Mouse (Mus musculus) kidney, adult 8-10 months (tissue): ENCODE measurements around the gene Baiap2l1.

Source experiments
- DNase-seq, 2 experiments: peaks; one replicate each; pipeline ENCODE4 v3.0.0; 2022

Baiap2l1 gene

GRCm38 (mm10) chr5:144282470-144283260 is 75.2 kb downstream of the Baiap2l1 start:
- no peak for DNase-seq

GRCm38 (mm10) chr5:144279926-144280325 is 78.0 kb downstream of the Baiap2l1 start:
- DNase-seq = no peak

DNA sequence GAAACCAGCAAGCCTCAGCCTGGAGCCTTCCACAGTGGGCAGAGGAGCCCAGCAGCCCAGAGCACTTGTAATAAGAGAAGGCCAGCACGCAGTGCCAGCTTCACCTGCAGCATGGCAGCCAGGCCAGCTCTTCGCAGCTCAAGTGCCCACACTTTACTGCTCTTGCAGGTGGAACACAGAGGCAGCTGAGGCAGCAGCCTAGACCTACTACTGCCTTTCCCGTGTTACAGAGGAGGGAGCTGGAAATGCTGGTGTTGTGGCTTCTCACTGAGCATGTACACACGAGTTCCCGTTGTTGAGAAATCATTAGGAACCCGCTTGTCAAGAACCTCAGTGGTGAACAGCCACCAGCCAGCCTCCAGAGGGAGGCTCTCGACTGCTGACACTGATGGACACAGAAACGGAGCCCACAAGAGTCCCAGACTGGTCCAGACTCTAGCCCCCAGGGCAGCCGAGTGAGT is 78.8 kb downstream of the Baiap2l1 start:
- DNase-seq = no peak

GRCm38 (mm10) chr5:144278374-144278960 is 79.4 kb downstream of the Baiap2l1 start:
- DNase-seq = no peak

GRCm38 (mm10) chr5:144276898-144277630 is 80.8 kb downstream of the Baiap2l1 start:
- no peak for DNase-seq

DNA sequence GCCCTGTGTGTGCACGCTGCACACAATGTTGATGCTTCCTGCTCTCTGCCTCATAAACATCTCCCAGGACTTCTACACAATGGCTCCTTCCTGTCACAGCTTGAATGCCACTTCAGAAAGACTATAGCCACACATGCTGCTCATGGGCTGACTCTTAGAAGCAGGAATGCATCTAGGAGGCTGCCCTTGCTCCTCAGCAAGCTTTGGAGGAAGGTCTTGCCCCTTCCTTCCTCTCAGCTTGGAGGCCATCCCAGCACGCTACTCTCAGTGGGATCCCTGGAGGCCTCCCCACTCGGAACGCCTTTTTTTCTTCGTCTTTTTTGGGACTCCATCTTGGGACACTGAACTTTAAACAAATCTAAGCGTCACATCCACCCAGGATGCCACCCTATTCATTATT is 83.0 kb downstream of the Baiap2l1 start:
- no peak for DNase-seq

GRCm38 (mm10) chr5:144271772-144272171 is 86.1 kb downstream of the Baiap2l1 start:
- no peak for DNase-seq

DNA sequence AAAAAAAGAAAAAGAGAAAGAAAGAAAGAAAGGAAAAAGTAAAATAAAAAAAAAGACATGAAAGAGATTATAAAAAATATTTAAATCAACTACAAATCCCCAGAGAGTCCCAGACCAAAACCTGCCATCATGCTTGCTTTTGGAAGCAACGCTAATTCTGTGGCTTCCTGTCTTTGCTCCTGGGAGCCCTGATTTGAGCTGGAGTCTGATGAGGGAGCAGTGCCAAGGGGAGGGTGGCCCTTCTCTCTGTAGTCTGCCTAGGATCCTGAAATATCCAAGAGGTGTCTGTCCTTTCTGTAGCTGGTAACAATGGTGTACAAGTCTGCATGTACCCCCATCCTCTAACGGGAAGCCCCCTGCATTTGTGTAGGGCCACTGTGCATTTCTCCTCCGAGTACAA is 86.8 kb downstream of the Baiap2l1 start:
- no peak for DNase-seq

DNA sequence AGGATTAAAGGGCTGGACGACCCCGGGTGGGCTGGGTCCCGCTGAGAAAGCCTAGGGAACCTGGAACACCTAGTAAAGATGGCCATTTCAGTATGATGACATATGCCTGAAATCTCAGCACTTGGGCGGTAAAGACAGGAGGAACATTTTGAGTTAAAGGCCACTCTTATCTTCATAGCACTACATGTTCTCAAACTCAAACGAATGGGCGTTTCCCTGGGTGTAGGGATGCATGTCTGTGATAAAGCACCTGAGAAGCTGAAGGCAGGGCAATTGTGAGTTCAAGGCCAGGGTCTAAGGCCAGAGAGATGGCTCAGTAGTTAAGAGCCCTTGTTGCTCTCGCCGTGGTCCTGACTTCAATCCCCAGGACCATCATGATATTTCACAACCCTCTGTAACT is 87.5 kb downstream of the Baiap2l1 start:
- no peak for DNase-seq

GRCm38 (mm10) chr5:144269926-144270325 is 88.0 kb downstream of the Baiap2l1 start:
- no peak for DNase-seq

GRCm38 (mm10) chr5:144267535-144268241 is 90.2 kb downstream of the Baiap2l1 start:
- peak; percentile 62 to 69 for DNase-seq

DNA sequence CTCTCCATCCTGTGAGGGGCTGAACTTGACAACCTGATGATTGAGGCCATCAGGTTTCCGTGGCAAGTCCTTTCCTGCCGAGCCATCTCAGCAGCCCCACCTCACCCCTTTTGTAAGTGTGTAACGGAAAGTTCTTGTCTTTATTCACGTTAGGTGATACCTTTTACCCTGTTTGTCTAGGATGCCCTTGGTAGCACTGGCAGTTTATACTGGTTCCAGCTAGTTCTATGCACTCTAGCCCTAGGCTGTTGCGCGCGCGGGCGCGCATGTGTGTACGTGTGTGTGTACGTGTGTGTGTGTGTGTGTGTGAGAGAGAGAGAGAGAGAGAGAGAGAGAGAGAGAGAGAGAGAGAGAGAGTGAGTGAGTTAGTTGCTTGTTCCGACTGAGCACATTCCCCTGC is 94.4 kb downstream of the Baiap2l1 start:
- no peak for DNase-seq

- no peak for DNase-seq
These were observed 94.8 kb downstream of the Baiap2l1 start for GRCm38 (mm10) chr5:144263082-144263481.

DNA sequence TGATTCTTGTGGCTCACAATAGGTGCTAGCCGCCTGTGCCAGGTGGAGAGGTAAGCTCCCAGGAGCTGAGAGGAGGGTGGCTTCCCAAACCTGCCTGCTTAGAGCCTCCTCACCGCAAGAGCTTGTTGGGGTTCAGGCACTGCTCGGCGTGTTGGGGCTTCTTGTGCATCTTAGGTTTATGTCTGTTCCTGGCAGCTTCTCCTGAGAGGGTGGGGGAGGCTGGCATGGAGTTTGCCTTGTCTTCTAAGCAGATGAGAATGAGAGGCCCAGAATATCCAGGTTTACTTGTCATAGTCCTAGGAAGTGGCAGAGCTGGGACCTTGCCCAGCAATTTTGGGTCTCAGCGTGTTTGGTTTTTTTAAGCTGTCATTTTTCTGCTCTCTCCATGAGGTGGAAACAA is 96.1 kb downstream of the Baiap2l1 start:
- DNase-seq = no peak

DNA sequence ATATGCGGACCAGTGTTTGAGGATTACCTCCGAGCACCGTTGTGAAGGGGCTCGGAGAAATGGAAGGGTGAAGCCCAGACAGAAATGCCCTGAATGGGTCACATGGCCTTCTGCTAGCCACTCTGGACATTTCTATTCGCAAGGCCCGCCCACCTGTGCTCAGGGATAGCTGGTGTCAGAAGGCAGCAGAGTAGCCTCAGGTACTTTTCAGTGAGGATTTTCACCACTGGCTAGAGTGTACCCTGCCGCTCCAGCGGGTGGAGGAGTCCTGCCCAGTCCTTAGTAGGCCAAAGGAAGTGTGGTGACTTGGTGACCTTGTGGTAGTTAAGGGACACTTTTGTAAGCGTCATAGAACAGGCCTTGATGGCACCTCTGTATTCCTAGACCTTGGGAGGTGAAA is 96.6 kb downstream of the Baiap2l1 start:
- no peak for DNase-seq

- no peak for DNase-seq
These were observed 97.4 kb downstream of the Baiap2l1 start for GRCm38 (mm10) chr5:144260464-144260863.

DNA sequence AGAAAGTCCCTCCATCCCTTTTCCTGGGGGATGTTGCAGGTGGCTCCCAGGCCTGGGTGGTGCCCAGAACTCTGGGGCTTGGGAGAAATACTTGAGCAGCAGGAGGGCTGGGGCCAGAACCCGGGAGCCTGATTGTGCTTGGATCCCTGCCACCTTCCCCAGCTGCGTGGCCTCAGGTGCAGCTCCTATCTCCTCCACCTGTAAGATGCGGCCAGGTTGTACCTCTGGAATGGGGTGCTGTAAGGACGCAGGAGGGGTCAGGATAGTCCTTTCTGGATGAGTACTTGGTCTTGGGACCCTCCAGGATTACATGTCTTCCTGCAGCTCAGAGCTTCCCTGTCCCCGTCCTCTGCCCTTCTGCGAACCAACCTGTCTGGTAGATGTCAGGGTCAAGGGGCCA is 98.7 kb downstream of the Baiap2l1 start:
- no peak for DNase-seq

GRCm38 (mm10) chr5:144258687-144259086 is 99.2 kb downstream of the Baiap2l1 start:
- peak in 1 of 2 experiments; percentile 54 for DNase-seq

GRCm38 (mm10) chr5:144258131-144258611 is 99.7 kb downstream of the Baiap2l1 start:
- DNase-seq = peak; percentile 81 to 86

- DNase-seq = no peak
These were observed 100.3 kb downstream of the Baiap2l1 start for GRCm38 (mm10) chr5:144257451-144258110.

GRCm38 (mm10) chr5:144256888-144257287 is 101.0 kb downstream of the Baiap2l1 start:
- no peak for DNase-seq

- DNase-seq = peak in 1 of 2 experiments; percentile 53
These were observed 101.4 kb downstream of the Baiap2l1 start for GRCm38 (mm10) chr5:144256541-144256870.
